Mouse (Mus musculus): ENCODE data around the gene Tspear. TPM values are rescaled to one million over a fixed set of nuclear protein-coding genes. Genes with fewer than 3 reads are reported as not detected.
"Not testable (repeated sequence)": the region's sequence is repeated elsewhere in the genome, so short reads cannot be mapped to it uniquely, and the experiment has no call there.

Gene Tspear
- polyA plus RNA-seq, 1 experiment: 1.3 TPM

DNA sequence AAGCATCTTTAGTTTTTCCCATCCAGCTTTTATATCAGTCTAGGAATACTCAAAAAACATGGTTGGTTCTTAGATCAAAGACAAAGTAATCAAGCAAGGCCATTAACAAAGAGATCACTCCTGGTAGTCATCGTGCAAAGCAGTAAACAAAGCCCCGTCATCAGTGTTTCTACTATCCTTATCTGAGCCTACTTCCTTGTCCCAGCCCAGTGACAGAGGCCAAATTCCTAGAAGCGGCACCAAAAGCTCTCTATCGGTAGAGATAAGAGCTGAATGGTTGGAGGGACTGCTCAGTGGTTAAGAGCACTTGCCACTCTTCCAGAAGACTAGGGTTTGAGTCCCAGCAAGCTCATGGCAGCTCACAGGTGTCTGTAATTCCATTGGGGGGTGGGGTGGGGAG is 14.8 kb upstream of the Tspear start:
- no peak for TF ChIP-seq CTCF (IDR thresholded peaks at IDR 0.05; ENCODE audit: borderline replicate concordance, control insufficient read depth, extremely low read depth, insufficient read depth, low read length, poor library complexity)
- TF ChIP-seq POLR2A (IDR thresholded peaks at IDR 0.05; ENCODE audit: control insufficient read depth, extremely low read depth, insufficient read depth, low read length, poor library complexity): no peak
- 59% methylated on average over 4 of the region's 4 CpGs for WGBS
- H3K4me3 ChIP-seq (ENCODE audit: control insufficient read depth, insufficient read depth, low read length): no peak overlapping the region
- DNase-seq: no peak
- no peaks in the 10 kb centered on the region for H3K36me3 ChIP-seq (ENCODE audit: control insufficient read depth, insufficient read depth, low read length)
- H3K27ac ChIP-seq (ENCODE audit: control insufficient read depth, insufficient read depth, low read length): no peak overlapping the region
- H3K27me3 ChIP-seq (ENCODE audit: control insufficient read depth, insufficient read depth, low read length): no peaks in the 10 kb centered on the region; the same call in 1 of the 2 replicates
- peaks cover 21% of the 10 kb centered on the region for H3K4me1 ChIP-seq (replicated peaks; ENCODE audit: control insufficient read depth, insufficient read depth, low read length)

DNA sequence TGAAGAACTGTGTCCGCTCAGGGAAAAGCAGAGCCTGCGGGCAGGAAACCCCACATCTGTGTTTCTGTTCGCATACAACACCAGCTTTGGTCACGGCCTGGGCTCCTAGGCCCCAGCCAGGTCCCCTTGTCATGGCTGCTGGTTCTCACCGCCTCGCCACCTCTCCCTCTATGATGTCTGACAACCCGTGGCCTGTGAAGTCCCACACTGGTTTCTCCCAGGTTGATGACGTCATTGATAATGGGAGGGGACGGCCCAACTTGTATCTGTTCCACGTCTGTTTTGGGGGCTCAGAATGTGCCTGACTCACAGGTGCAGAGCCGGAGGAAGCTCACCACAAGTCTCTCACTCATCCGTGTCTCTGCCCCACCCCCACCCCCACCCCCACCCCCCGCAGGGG is 12.6 kb upstream of the Tspear start:
- TF ChIP-seq POLR2A (IDR thresholded peaks at IDR 0.05; ENCODE audit: control insufficient read depth, extremely low read depth, insufficient read depth, low read length, poor library complexity): no peak
- TF ChIP-seq CTCF (IDR thresholded peaks at IDR 0.05; ENCODE audit: borderline replicate concordance, control insufficient read depth, extremely low read depth, insufficient read depth, low read length, poor library complexity): no peak
- 36% methylated on average over 13 of the region's 13 CpGs for WGBS
- Histone ChIP-seq H3K27ac (ENCODE audit: control insufficient read depth, insufficient read depth, low read length) (no peak overlapping the region), H3K4me1 (replicated peaks; ENCODE audit: control insufficient read depth, insufficient read depth, low read length) (peaks cover 27% of the 10 kb centered on the region), H3K36me3 (ENCODE audit: control insufficient read depth, insufficient read depth, low read length) (no peaks in the 10 kb centered on the region), H3K4me3 (ENCODE audit: control insufficient read depth, insufficient read depth, low read length) (no peak overlapping the region), H3K27me3 (ENCODE audit: control insufficient read depth, insufficient read depth, low read length) (peaks cover 5% of the 10 kb centered on the region)
- DNase-seq: peak; percentile 50

DNA sequence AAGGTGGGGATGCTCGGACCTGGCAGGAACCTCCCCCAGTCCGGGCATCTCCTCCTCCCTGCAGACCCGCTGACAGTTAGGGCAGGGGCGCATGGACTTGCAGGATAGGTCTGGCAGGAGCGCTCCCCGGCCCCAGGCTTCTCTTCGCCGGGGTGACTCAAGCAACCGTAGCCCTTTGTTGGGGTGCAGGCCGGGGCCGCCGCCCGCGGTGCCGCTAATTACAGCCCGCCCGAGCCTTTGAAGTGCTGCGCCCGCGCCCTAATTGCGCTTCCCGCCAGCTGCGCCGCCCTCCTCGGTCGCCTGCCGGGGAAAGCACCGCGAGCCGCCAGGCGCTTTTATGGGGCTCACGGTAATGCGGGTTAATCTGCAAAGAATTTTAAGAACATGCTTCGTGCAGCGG is 8.8 kb upstream of the Tspear start:
- H3K4me1 ChIP-seq (replicated peaks; ENCODE audit: control insufficient read depth, insufficient read depth, low read length): peaks cover 27% of the 10 kb centered on the region
- 2% methylated on average over 35 of the region's 35 CpGs for WGBS
- TF ChIP-seq CTCF (IDR thresholded peaks at IDR 0.05; ENCODE audit: borderline replicate concordance, control insufficient read depth, extremely low read depth, insufficient read depth, low read length, poor library complexity) (no peak), POLR2A (IDR thresholded peaks at IDR 0.05; ENCODE audit: control insufficient read depth, extremely low read depth, insufficient read depth, low read length, poor library complexity) (no peak)
- no peak overlapping the region for H3K27ac ChIP-seq (ENCODE audit: control insufficient read depth, insufficient read depth, low read length)
- peaks cover 7% of the 10 kb centered on the region for H3K27me3 ChIP-seq (ENCODE audit: control insufficient read depth, insufficient read depth, low read length)
- peak overlapping the region; percentile 2; the same call in 1 of the 2 replicates for H3K4me3 ChIP-seq (ENCODE audit: control insufficient read depth, insufficient read depth, low read length)
- DNase-seq: peak; percentile 32
- no peaks in the 10 kb centered on the region for H3K36me3 ChIP-seq (ENCODE audit: control insufficient read depth, insufficient read depth, low read length)

DNA sequence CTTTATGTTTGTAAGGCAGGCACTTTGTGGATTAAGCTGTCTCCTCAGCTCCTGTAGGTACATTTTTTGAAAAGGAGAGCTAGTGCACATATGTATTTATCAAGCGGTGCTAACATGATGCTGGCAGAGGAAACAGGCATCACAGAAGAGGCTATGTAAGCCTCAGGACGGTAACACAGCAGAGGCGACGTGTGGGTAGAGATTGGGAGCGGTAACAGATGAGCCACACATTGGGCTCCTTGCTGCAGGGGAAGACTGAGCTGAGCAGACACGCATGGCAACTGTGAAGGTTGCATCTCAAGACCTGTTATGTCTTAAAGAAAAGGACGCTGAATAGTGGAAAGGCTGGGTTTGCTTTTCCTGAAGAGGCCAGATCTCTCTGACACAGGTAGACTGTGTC is 3.4 kb upstream of the Tspear start:
- H3K27me3 ChIP-seq (ENCODE audit: control insufficient read depth, insufficient read depth, low read length): peaks cover 2% of the 10 kb centered on the region
- no peaks in the 10 kb centered on the region for H3K36me3 ChIP-seq (ENCODE audit: control insufficient read depth, insufficient read depth, low read length)
- 81% methylated on average over 7 of the region's 7 CpGs for WGBS
- DNase-seq: no peak
- TF ChIP-seq POLR2A (IDR thresholded peaks at IDR 0.05; ENCODE audit: control insufficient read depth, extremely low read depth, insufficient read depth, low read length, poor library complexity) (no peak), CTCF (IDR thresholded peaks at IDR 0.05; ENCODE audit: borderline replicate concordance, control insufficient read depth, extremely low read depth, insufficient read depth, low read length, poor library complexity) (no peak)
- H3K4me3 ChIP-seq (ENCODE audit: control insufficient read depth, insufficient read depth, low read length): no peak overlapping the region
- no peak overlapping the region for H3K27ac ChIP-seq (ENCODE audit: control insufficient read depth, insufficient read depth, low read length)
- H3K4me1 ChIP-seq (replicated peaks; ENCODE audit: control insufficient read depth, insufficient read depth, low read length): peaks cover 3% of the 10 kb centered on the region; the same call in 1 of the 2 replicates

DNA sequence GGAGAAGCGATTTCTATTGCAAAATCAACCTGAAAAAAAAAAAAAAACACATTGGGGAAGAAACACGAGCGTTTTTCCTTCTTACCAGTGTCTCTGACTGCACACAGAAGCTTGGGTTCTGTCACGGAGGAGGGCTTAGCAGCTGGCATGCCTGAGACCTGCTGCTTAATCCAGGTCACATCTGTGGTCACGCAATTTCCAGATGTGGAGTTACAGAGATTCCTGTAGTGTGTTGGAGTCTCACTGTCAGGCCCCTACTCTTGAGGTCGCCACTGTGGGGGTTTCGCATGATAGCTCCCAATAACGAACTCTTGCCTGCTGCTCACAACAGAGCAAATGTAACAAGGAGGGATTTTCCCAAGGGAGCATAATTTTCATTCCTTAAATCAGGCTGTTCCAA is 2.2 kb upstream of the Tspear start:
- no peaks in the 10 kb centered on the region; the same call in 1 of the 2 replicates for H3K4me1 ChIP-seq (replicated peaks; ENCODE audit: control insufficient read depth, insufficient read depth, low read length)
- no peak overlapping the region for H3K27ac ChIP-seq (ENCODE audit: control insufficient read depth, insufficient read depth, low read length)
- WGBS: 43% methylated on average over 8 of the region's 8 CpGs
- no peak overlapping the region for H3K4me3 ChIP-seq (ENCODE audit: control insufficient read depth, insufficient read depth, low read length)
- TF ChIP-seq CTCF (IDR thresholded peaks at IDR 0.05; ENCODE audit: borderline replicate concordance, control insufficient read depth, extremely low read depth, insufficient read depth, low read length, poor library complexity) (no peak), POLR2A (IDR thresholded peaks at IDR 0.05; ENCODE audit: control insufficient read depth, extremely low read depth, insufficient read depth, low read length, poor library complexity) (no peak)
- H3K27me3 ChIP-seq (ENCODE audit: control insufficient read depth, insufficient read depth, low read length): no peaks in the 10 kb centered on the region; the same call in 1 of the 2 replicates
- no peaks in the 10 kb centered on the region for H3K36me3 ChIP-seq (ENCODE audit: control insufficient read depth, insufficient read depth, low read length)
- no peak for DNase-seq

DNA sequence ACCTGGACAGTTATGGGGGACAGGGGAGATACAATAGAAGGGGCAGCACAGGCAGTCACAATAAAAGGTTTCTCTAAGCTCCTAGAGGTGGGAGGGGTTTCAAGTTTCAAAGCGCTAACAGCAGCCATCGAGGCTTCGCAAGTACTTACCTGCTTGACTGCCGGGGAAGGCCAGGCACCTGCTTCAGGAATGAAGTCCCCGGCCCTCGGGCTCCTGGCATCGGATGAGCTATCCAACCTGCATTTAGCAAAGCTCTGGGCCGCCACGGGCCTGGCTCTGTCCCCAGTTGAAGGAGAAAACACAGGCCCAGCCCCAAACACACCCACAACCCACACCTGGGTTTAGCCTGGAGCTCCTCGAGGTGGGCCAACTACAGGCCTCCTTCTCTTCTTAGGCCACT is 652 bp downstream of the Tspear start:
- DNase-seq: no peak
- H3K4me1 ChIP-seq (replicated peaks; ENCODE audit: control insufficient read depth, insufficient read depth, low read length): no peaks in the 10 kb centered on the region
- H3K4me3 ChIP-seq (ENCODE audit: control insufficient read depth, insufficient read depth, low read length): no peak overlapping the region
- no peak for TF ChIP-seq POLR2A (IDR thresholded peaks at IDR 0.05; ENCODE audit: control insufficient read depth, extremely low read depth, insufficient read depth, low read length, poor library complexity)
- TF ChIP-seq CTCF (IDR thresholded peaks at IDR 0.05; ENCODE audit: borderline replicate concordance, control insufficient read depth, extremely low read depth, insufficient read depth, low read length, poor library complexity): no peak
- no peak overlapping the region for H3K27ac ChIP-seq (ENCODE audit: control insufficient read depth, insufficient read depth, low read length)
- WGBS: 53% methylated on average over 10 of the region's 10 CpGs
- no peaks in the 10 kb centered on the region for H3K36me3 ChIP-seq (ENCODE audit: control insufficient read depth, insufficient read depth, low read length)
- H3K27me3 ChIP-seq (ENCODE audit: control insufficient read depth, insufficient read depth, low read length): no peaks in the 10 kb centered on the region; the same call in 1 of the 2 replicates

DNA sequence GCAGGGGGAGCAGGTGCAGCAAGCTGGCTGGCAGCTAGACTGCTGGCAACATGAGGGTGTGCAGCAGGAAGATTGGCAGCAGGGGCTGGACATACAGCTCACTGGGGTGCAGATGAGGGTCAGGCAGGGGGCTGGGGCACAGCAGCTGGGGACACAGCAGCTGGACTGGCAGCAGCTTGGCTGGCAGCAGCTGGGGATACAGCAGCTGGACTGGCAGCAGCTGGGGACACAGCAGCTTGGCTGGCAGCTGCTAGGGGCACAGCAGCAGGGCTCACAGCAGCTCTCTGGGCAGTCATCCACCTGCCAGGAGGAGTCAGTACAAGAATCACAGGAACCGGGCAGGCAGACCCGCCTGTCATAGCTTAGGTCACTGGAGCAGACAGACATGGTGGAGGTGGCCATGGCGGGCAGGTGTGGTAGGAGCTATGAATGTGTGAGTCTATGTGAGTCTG is 4.0 kb downstream of the Tspear start, which contains the start of gene Gm19402:
Gene Gm19402, minus strand, starts transcription at position 402 of the 452 bp plus-strand sequence.
- H3K4me1 ChIP-seq (replicated peaks; ENCODE audit: control insufficient read depth, insufficient read depth, low read length); DNase-seq; H3K36me3 ChIP-seq (ENCODE audit: control insufficient read depth, insufficient read depth, low read length); H3K27me3 ChIP-seq (ENCODE audit: control insufficient read depth, insufficient read depth, low read length); H3K4me3 ChIP-seq (ENCODE audit: control insufficient read depth, insufficient read depth, low read length); H3K27ac ChIP-seq (ENCODE audit: control insufficient read depth, insufficient read depth, low read length): not testable (repeated sequence)
- 76% methylated on average over 3 of the region's 3 CpGs for WGBS

All from thymus, adult 2 months (tissue).